Mouse (Mus musculus) R1 (cell line): ENCODE data around the gene Ndufa7.
"Not testable (repeated sequence)": the region's sequence is repeated elsewhere in the genome, so short reads cannot be mapped to it uniquely, and the experiment has no call there.

Experiments
- DNase-seq: peaks from one replicate; pipeline ENCODE4 v3.0.0-alpha.2; 2018; ENCODE audit warnings: low read depth, low spot score

Ndufa7 gene

GRCm38 (mm10) chr17:33811142-33811516 lies 13.2 kb upstream of the Ndufa7 start:
- no peak for DNase-seq

- DNase-seq = no peak
Observed at GRCm38 (mm10) chr17:33812475-33812874, 11.9 kb upstream of the Ndufa7 start.

DNA sequence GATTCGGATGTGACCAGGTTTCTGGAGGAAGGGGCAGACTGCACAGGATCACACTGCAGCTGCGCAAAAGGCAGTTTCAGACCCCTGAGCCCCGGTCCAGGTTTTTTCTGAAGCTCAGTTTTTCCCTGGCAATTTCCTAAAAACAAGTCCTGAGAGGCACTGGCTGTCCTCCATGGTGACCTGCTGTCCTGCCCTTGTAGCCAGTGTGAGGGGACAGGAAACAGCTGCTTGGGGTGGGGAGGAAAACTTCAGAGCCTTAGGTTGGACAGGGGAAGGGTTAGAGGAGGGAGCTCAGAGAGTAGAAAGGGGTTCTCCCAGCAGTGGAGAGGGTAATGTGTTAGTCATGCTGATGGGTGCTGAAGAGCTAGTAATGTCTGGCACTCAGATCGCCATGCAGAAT lies 11.4 kb upstream of the Ndufa7 start:
- DNase-seq = no peak

DNA sequence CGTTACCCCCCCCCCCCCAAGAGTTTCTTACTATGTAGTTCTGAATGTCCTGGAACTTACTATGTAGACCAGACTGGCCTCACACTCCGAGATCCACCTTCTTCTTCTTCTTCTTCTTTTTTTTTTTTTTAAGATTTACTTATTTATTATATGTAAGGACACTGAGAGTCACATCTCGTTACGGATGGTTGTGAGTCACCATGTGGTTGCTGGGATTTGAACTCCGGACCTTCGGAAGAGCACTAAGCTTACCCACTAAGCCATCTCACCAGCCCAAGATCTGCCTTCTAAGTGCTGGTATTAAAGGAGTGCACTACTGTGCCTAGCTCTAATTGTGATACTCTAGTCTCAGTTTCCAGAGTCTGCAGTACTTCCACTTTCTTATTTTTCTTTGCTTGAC lies 9.0 kb upstream of the Ndufa7 start:
- DNase-seq = no peak

- no peak for DNase-seq
Observed at GRCm38 (mm10) chr17:33816612-33817011, 7.8 kb upstream of the Ndufa7 start.

DNA sequence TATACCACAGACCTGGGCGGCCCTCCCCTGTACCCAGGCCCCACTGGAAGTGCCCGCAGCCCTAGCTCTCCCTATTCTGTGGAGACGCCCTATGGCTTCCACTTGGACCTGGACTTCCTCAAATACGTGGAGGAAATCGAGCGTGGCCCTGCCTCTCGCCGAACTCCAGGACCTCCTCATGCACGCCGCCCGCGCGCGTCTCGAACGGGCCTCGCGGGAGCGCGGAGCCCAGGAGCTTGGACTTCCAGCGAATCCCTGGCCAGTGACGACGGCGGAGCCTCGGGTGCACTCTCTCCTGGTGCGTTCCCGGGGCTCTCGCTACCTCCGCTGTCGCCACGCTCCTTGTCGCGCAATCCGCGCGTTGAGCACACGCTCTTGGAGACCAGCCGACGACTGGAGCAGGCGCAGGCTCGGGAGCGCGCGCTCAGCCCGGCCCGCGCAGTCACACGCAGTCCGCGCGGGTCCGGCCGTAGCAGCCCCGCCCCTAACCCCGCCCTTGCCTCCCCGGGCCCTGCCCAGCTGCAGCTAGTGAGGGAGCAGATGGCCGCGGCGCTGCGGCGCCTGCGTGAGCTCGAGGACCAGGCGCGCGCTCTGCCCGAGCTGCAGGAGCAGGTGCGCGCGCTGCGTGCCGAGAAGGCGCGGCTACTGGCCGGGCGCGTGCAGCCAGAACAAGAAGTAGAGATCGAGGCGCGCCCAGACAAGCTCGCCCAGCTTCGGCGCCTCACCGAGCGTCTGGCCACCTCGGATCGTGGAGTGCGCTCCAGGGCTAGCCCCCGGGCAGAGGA lies 7.0 kb upstream of the Ndufa7 start:
- peak; percentile 97 for DNase-seq

DNA sequence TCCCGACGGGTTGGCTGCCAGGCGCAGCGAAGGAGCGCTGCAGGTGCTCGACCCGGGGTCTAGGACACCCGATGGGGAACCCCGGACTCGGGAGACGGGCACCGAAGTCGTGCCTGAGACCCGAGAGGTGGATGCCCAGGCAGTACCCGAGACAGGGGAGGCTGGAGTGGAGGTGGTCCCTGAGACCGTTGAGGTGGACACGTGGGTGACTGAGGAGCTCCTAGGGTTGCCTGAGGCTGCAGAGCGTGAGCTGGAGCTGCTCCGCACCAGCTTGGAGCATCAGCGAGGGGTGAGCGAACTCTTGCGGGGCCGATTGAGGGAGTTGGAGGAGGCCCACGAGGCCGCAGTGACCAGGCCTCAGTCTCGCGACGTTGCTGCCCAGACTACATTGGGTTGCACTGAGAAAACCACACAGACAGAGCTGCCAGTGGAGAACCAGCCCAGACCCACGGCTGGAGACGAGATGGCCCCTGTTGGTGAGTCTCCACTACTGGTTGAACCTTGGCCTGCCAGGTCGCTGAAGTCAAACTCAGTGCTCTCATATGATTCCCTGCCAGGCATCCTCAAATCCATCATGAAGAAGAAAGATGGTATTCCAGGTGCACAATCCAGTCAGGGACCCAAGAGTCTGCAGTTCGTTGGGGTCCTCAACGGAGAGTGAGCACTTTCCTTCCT lies 6.3 kb upstream of the Ndufa7 start:
- DNase-seq = no peak

GRCm38 (mm10) chr17:33822436-33822959 lies 1.9 kb upstream of the Ndufa7 start:
- DNase-seq = peak; percentile 55

GRCm38 (mm10) chr17:33823171-33823570 lies 1.2 kb upstream of the Ndufa7 start:
- not testable (repeated sequence) for DNase-seq

DNA sequence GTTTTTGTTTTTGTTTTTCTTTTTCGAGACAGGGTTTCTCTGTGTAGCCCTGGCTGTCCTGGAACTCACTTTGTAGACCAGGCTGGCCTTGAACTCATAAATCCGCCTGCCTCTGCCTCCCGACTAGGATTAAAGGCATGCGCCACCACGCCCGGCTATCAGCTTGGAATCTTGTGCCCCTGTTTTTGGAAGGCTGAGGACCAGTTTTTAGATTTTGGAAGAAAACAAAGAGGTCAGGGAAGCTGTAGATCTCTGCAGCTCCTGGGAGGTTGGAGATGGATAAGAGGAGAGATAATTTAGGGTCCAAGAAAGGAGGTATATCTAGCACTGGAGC lies 592 bp downstream of the Ndufa7 start:
- DNase-seq = not testable (repeated sequence)

DNA sequence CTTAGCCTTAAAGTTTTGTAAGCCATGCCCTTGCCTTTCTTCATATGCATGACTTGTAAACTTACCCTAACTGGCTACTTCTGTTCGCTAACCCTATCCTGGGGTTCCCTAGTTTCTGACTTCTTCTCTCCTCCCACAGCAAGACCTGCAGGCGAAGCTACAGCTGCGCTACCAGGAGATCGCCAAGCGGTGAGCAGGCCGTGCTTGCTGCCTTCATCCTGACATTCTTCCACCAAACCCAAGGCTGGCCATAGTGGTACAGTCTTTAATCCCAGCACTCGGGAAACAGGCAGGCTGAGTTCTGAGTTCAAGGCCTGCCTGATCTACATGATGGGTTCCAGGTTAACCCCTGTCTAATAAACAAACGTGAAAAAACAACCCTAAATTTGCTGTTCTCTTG lies 1.1 kb downstream of the Ndufa7 start:
- DNase-seq = no peak

DNA sequence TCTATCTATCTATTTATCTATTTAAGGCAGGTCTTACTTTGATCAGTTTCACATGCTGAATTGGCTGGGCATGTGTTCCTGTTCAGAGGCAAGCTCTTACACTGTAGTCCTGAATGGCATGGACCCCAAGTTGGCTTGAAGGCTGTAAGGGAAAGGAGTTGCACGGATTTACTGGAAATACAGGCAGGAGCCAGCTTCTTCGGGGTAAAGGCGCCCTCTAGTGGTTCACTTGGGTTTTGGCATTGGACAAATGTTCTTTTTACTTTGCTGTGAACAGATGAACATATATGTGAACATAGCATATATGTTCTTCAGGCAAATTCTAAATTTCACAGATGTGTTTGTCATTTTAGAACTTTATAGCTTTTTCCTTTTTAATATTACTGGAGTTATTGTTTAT lies 2.5 kb downstream of the Ndufa7 start:
- DNase-seq = peak; percentile 88

GRCm38 (mm10) chr17:33828892-33829291 lies 4.5 kb downstream of the Ndufa7 start:
- DNase-seq = no peak

DNA sequence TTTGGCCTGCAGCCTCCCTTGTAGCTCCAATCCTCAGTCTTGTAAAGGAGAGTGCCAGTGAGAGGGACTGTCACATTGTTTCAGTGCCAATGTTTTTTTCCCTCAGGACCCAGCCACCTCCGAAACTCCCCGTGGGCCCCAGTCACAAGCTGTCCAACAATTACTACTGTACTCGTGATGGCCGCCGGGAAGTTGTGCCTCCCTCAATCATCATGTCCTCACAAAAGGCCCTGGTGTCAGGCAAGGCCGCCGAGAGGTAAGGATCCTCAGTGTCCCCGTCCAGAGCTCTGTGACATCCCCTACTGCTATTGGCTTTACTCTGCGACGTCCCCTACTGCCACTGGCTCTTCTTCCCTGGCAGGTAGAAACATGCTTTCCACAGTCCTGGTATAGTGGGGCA lies 5.2 kb downstream of the Ndufa7 start:
- DNase-seq = no peak

DNA sequence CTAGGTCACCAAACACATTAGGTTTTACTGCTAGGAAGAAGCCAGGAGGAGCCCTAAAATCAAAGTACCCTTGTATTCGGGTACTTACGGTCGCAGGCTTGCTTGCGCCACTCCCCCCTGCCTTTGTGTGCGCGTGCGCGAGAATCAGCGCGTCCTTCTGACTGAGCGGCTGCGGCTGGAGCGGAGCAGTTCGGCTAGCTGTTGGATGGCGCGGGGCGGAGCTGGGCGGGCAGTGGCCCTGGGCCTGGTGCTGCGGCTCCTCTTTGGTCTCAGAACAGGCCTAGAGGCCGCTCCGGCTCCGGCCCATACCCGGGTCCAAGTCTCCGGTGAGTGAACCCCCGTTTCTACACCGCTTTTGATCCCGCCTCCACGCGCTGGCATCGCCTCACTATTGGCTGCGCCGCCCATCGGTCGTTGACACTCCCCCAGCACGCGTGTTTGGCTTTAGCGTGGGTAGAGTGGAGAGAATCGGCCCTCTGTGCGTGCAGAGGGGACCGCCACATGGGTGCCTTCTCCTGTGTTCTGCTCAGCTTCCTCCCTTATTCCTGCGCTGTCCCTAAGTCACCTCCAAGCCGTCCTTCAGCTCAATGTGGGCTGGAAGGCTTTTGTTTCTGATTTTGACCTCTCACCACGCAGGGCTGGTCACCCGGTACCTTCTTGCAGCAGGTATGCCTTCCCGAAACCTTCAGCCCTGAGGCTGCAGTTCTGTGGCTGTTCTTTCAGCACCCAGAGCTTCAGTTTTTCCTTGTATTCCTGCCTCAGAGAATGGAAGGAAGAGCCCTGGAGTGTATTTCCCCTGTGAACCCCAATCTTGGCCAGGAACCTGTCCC lies 18.8 kb downstream of the Ndufa7 start, which contains the start of gene Cd320:
TSS of gene Cd320 (plus strand) at position 126 of the 830 bp plus-strand sequence.
- peak; percentile 94 for DNase-seq

- no peak for DNase-seq
Observed at GRCm38 (mm10) chr17:33844196-33844595, 19.8 kb downstream of the Ndufa7 start.

- DNase-seq = no peak
Observed at GRCm38 (mm10) chr17:33848139-33848538, 23.8 kb downstream of the Ndufa7 start.

- DNase-seq = no peak
Observed at GRCm38 (mm10) chr17:33851331-33851730, 27.0 kb downstream of the Ndufa7 start.

DNA sequence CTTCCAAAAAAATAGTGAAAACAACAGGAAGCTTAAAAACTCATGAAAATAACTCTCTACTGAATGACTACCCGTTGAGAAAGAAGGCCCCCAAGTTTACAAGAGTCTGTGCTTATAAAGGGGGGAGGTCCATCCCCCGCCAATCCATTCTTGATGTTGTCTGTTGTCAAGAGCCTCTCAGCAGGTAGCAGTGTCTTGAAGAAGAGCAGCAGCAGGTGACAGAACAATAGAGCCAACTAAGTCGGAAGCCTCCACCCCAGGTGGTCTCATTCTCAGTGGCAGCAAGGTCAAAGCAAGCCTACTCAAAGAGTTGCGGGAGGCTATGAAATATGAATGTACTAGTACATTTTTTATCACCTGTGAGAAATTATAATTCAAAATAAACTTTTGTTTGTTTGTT lies 33.4 kb downstream of the Ndufa7 start:
- peak; percentile 97 for DNase-seq

- peak; percentile 93 for DNase-seq
Observed at GRCm38 (mm10) chr17:33865330-33866030, 41.1 kb downstream of the Ndufa7 start.

- not testable (repeated sequence) for DNase-seq
Observed at GRCm38 (mm10) chr17:33873537-33873936, 49.2 kb downstream of the Ndufa7 start, which contains the start of gene Gm7029. Gm7029 (plus strand) TSS chr17:33873837.
